Mouse (Mus musculus) monocyte, adult 2 months (primary cell): Measurements from ENCODE around the gene Prl2b1.

ENCODE experiments used
- DNase-seq, 2 experiments: peaks; one replicate each; pipeline ENCODE4 v3.0.0; 2022; ENCODE audit warnings: low spot score in 2 of 2, low read depth in 1 of 2

Prl2b1 gene

DNA sequence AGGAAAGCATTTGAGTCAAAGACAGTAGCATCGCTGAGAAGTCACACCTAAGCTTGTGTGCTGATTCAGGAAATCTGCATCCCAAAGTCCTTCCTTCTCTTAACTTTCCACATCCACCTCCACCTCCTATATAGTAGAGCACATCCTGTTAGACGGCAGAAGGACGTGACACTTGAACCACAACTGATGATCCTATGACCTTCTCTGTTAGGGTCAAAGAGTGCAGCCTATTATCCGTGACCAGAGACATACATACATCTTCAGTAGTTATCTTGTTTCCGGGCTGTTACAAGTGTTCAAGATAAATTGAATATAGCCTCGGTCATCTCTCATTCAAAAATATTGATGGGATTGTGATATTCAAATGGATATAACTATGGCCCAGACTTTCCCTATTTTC is at the start of gene Prl2b1:
Prl2b1 (minus strand) TSS at position 101 of the 400 bp plus-strand sequence.
- no peak for DNase-seq

- DNase-seq: no peak
Observed at GRCm38 (mm10) chr13:27438588-27438987, 47.9 kb upstream of the Prl2b1 start, which contains the start of gene Prl8a6. Gene Prl8a6, minus strand, starts transcription at chr13:27438688.

GRCm38 (mm10) chr13:27433159-27433558 is 42.5 kb upstream of the Prl2b1 start:
- no peak for DNase-seq

DNA sequence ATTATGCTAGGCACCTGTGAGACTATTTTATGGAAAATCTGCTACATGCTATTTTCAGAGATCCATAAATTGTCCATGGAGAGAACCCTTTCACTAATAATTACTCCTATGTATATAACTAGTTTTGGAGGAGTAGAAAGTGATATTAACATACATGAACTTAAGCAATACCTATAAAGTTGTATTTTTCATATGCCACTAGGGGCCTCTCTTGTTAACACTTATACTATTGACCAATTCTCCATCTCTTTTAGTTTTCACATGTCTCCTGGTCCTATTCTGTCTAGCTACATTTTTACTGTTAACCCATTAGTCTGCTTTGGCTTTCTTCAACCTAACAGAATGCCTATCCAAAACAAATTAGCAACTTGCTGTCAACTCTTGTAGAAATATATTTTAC is 23.0 kb upstream of the Prl2b1 start:
- DNase-seq: no peak

DNA sequence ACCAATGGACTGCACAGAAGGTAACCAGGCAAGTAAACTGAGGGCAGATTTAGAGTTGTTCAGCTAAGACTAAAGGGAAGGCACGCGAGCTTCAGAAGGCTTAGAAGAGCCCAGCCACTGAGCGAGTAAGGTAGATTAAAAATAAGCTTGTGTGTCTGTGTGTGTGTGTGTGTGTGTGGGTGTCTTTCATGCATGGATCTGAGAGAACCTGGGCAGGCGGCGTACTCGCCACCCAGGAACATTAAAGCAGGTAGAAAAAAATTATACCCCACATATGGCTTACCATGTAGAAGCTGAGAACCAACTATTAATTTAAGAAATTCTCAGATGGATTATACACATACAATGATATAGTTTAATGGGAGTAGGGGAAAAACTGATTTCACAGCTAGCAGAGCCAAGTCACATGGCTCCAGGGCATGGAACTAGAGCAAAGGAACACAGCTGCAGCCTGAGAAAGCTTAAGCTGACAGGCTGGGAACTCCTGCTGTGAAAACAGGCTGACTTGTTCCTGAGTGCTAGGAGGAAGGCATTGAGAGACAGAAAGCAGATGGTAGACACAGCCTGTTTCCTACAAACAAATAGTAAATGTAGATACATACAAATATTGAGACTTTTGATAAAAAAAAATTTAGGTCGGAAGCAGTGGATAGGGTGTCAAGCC is 8.5 kb upstream of the Prl2b1 start:
- no peak for DNase-seq

GRCm38 (mm10) chr13:27345373-27345772 is 45.3 kb downstream of the Prl2b1 start, which contains the start of gene Prl8a2:
Gene Prl8a2, plus strand, starts transcription at chr13:27345673.
- DNase-seq: no peak

GRCm38 (mm10) chr13:27342733-27343275 is 47.8 kb downstream of the Prl2b1 start:
- no peak for DNase-seq

DNA sequence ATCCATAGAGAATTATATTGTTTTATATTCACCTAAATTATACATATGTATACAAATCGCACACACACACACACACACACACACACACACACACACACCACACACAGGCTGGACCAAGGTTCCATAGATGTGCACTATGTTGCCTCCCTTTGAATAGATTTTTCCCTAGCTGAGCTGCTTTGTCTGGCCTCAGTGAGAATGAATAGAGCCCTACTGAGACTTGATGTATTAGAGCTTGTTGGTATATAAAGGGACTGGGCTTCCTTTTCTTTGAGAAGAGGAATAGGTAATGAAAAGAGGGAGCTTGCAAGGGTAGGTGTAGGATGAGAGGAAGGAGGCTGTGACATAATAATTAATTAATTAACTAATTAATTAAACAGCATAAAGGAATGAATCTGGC is 55.7 kb downstream of the Prl2b1 start:
- DNase-seq: no peak
